Mouse (Mus musculus) adrenal gland, adult 18-20 months (tissue): Measurements from ENCODE around the gene Slc22a17. TPM values are rescaled to one million over a fixed set of nuclear protein-coding genes. Genes with fewer than 3 reads are reported as not detected.

Experiments used
- DNase-seq, 2 experiments: peaks; one replicate each; pipeline ENCODE4 v3.0.0; 2021 to 2022; ENCODE audit warnings: low spot score in 2 of 2
- microRNA-seq, 2 experiments: library from miRNA; unstranded; fragments of <30 nt; microRNA quantifications; one replicate each; pipeline ENCODE4 v1.2.0; 2021; ENCODE audit warnings: borderline number of aligned reads in 2 of 2
- total RNA-seq, 2 experiments: library from RNA; stranded (reverse); gene quantifications; 1 replicate in 1 of 2; 2 replicates in 1 of 2; pipeline ENCODE4 v1.2.3; 2021

Gene Slc22a17
- total RNA-seq, 2 experiments from 2014 or later: 36.7 to 43.9 TPM

- no peak for DNase-seq
Measured at GRCm38 (mm10) chr14:54864313-54865036, 48.5 kb downstream of the Slc22a17 start.

- peak; percentile 84 to 85 for DNase-seq
Measured at GRCm38 (mm10) chr14:54863501-54864312, 49.2 kb downstream of the Slc22a17 start.

GRCm38 (mm10) chr14:54860511-54860910, 52.4 kb downstream of the Slc22a17 start:
- peak; percentile 43 to 65 for DNase-seq

GRCm38 (mm10) chr14:54857891-54858290, 55.0 kb downstream of the Slc22a17 start:
- no peak for DNase-seq

DNA sequence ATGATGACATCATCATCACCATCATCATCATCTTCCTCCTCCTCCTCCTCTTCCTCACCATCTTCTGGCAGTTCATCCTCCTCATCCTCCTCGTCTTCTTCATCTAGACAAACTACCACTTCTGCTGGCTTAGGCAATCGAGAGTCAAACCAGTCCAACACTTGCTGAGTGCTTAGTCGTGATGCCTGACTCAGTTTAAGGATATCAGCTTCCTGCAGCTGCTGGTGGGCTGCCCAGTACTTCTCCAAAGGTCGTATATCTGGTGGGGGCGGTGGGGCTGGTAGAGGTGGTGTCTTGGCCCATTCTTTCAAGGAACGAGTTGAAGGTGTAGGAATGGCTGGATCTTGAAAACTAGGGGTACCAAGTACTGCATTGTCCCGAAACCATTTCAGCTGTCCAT, 56.2 kb downstream of the Slc22a17 start:
- no peak for DNase-seq

Small RNAs within 50 kb of the gene (microRNA-seq; reads per million reads assigned to microRNA genes)
- gene Mir208a: 0 to 109 reads per million in 2 experiments

Other genes with a start within 250 kb of the Slc22a17 start
- 10 to 100 TPM; 43.5 to 43.7 TPM for gene 1700123O20Rik, start 226.9 kb downstream of the Slc22a17 start, total RNA-seq
- 100 to 1,000 TPM; 162 to 171 TPM for gene Acin1, start 226.2 kb downstream of the Slc22a17 start, total RNA-seq
- not detected for gene Gm29776, start 214.3 kb downstream of the Slc22a17 start, total RNA-seq
- gene Cebpe, start 201.0 kb downstream of the Slc22a17 start, total RNA-seq: under 1 TPM in 1 of 2 experiments, not detected in 1; 0.23 TPM
- gene Slc7a8, start 131.2 kb downstream of the Slc22a17 start, total RNA-seq: 10 to 100 TPM; 24.6 to 55.6 TPM
- under 1 TPM in 1 of 2 experiments, not detected in 1; 0.51 TPM for gene Rnf212b, start 99.0 kb downstream of the Slc22a17 start, total RNA-seq
- 10 to 100 TPM; 12.8 to 15.6 TPM for gene Homez, start 42.2 kb downstream of the Slc22a17 start, total RNA-seq
- 10 to 100 TPM; 14.2 to 17.2 TPM for gene Ppp1r3e, start 35.6 kb downstream of the Slc22a17 start, total RNA-seq
- gene Bcl2l2, start 29.8 kb downstream of the Slc22a17 start, total RNA-seq: 10 to 100 TPM; 53.1 to 59.3 TPM
- 1 to 10 TPM; 1.2 to 3.9 TPM for gene Gm20521, start 29.7 kb downstream of the Slc22a17 start, total RNA-seq
- 100 to 1,000 TPM; 137 to 177 TPM for gene Pabpn1, start 20.6 kb downstream of the Slc22a17 start, total RNA-seq
- 1 to 10 TPM; 2.4 to 4.9 TPM for gene Efs, start 13.0 kb upstream of the Slc22a17 start, total RNA-seq
- gene Il25, start 19.6 kb upstream of the Slc22a17 start, total RNA-seq: not detected
- under 1 TPM in 1 of 2 experiments, not detected in 1; 0.96 TPM for gene Cmtm5, start 23.1 kb upstream of the Slc22a17 start, total RNA-seq
- under 1 TPM in 1 of 2 experiments, not detected in 1; 0.42 TPM for gene Myh6, start 53.8 kb upstream of the Slc22a17 start, total RNA-seq
- gene Gm17428, start 63.8 kb upstream of the Slc22a17 start, total RNA-seq: not detected
- under 1 TPM in 1 of 2 experiments, not detected in 1; 0.42 TPM for gene Myh7, start 81.5 kb upstream of the Slc22a17 start, total RNA-seq
- gene Ngdn, start 102.3 kb upstream of the Slc22a17 start, total RNA-seq: 10 to 100 TPM; 38.2 to 43.2 TPM
- 1 to 10 TPM; 6.1 to 7.4 TPM for gene Zfhx2, start 179.2 kb upstream of the Slc22a17 start, total RNA-seq
- 10 to 100 TPM; 10.9 to 12.0 TPM for gene Thtpa, start 181.7 kb upstream of the Slc22a17 start, total RNA-seq
- gene Ap1g2, start 193.5 kb upstream of the Slc22a17 start, total RNA-seq: 10 to 100 TPM; 25.8 to 29.4 TPM
- 1 to 10 TPM; 3.0 TPM for gene Jph4, start 203.8 kb upstream of the Slc22a17 start, total RNA-seq